Mouse (Mus musculus): Measurements from ENCODE around the gene Atp6v0d1.

GRCm38 (mm10) chr8:105579719-105580118, 13.9 kb upstream of the Atp6v0d1 start:
- TF ChIP-seq HCFC1 (IDR thresholded peaks at IDR 0.05; ENCODE audit: borderline replicate concordance, insufficient read depth, low read length), result no peak
- TF ChIP-seq CHD2 (IDR thresholded peaks at IDR 0.05; ENCODE audit: low read depth, low read length), result no peak

Data from ES-E14 (cell line).